Mouse (Mus musculus): Measurements from ENCODE around the gene Xrcc6. TPM values are rescaled to one million over a fixed set of nuclear protein-coding genes. Genes with fewer than 3 reads are reported as not detected.
A peak's percentile ranks its signal among the peaks of the same experiment; 100 is the strongest.
"Not testable (repeated sequence)": the region's sequence is repeated elsewhere in the genome, so short reads cannot be mapped to it uniquely, and the experiment has no call there.

The Xrcc6 gene
- total RNA-seq, 2 experiments from 2014 or later = 20.4 to 27.0 TPM

DNA sequence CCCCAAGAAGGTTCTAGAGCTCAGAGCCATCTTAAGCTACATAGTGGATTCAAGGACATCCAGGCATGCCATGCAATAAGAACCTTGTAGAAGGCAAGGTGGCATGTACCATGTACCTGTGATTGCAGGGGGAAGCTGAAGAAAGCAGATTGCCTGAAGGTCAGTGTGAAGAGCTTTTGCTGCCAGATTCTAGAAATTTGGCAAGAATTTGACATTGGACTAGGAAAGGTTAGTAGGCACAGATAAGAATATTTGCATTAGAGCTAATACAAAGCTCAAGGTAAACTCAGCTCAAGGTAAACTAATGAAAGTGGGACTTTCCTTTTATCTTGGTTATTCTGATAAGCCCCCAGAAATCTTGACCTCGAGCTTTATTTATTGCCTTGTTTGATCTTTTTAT lies 23.4 kb upstream of the Xrcc6 start:
- intact Hi-C loops (cut with DNase I) = no loop called here
- DNase-seq = no peak

DNA sequence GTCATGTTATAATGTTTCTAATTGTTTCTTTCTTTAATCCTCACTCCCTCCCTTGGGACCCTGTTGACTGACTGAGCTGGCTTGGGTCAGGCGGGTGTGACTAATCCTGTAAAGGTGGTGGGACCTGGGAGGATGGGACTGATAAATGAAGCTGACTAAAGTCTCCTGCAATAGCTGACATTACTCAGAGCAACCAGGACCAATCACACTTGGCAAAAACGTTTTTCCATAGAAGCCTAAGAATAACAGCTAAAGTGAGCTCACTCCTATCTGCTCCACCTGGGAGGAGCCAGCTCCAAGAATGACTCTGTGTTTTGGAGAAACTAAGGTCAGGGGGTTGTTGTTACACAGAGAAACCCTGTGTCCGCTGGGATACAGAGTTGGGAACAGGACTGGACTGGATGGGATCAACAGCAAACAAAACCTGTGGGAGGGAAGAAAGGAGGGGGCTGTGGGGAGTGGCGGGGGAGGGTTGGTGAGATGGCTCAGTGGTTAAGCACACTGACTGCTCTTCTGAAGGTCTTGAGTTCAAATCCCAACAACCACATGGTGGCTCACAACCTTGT lies 22.6 kb upstream of the Xrcc6 start:
- intact Hi-C loops (cut with DNase I) = no loop called here
- DNase-seq = no peak

DNA sequence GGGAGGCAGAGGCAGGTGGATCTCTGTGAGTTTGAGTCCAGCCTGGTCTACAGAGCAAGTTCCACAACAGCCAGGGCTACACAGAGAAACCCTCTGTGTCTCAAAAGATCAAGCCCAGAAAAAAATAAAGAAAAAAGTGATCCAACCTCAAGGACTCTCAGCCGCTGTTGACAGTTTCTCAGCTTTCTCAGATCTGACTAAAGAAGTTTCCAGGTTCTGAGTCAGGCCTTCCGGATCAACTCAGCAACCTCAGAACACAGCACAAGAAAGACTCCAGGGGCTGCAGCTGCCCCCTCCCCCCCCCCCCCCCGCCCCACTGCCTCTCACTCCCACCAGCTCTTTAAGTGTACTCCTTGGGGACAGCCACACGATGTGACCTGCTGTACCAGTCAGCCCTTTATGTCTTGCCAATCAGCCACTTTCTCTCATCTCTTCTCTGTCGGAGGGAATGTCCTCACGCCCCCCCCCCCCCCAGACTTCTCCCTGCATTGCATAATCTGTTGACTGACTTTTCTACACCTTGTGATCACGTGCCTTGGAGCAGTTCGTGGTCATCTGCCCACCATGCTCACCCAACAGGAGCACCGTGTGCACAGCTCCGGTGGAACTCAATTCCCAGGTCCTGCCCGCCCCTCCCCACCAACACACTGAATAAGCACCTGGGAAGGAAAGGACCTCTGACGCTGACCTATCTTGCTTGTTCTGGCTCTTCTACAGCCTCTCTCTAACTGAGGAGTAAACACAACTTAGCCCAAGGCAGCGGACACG lies 21.4 kb upstream of the Xrcc6 start:
- DNase-seq = no peak
- intact Hi-C loops (cut with DNase I) = no loop called here

DNA sequence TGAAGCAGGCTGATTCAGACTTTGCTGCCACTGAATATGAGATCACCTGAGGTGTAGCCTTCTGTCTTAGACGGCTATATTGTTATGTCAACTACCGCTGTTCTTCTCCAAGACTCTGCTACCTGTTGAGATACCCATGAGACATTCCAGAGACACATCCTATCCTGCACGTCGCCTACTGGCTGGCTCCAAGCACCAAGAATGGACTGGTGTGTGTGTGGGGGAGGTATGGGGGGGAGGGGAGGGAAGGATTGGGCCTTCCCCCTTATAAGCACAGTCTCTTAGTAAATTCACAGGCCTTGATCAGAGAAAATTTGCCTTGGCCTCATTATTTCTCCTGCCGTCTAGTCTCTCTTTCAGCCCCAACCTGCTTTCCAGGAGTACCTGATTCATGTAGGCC lies 19.8 kb upstream of the Xrcc6 start:
- no peak for DNase-seq
- intact Hi-C loops (cut with DNase I) = no loop called here

DNA sequence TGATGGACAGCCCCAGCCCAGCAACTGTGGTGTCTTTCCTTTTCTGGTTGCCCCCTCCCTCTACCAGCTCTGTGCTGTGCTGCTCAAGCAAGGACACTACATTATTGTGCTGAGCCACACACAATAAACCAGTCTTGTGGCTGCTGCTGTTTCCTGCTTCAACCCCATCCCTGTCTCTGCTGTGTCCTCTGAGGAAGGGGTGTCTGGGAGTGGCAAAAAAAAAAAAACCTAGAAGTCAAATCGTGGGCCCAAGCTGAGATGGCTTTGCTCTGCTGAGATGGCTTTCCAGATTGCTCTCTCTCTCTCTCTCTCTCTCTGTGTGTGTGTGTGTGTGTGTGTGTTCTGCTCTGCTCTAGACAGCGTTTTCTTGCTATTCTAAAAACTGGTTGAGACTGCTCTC lies 19.2 kb upstream of the Xrcc6 start:
- intact Hi-C loops (cut with DNase I) = no loop called here

DNA sequence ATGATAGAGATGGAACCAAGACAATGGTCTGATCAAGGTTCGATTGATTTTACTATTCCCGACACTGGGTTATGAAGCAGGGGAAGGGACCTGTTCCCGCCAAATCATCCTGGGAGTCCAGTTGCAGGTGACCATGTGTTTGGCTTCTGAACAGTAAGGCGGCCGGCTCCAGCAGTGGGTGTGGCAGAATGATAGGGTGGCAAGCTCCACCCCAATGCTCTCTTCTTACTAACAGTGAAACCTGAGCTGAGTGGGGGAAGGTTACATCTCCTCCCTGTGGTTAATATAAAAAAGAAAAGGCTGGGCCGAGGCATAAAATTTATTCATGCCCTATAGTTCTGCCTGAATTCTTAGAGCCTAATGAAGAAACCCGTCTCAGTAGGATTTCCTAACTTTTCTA lies 18.5 kb upstream of the Xrcc6 start:
- intact Hi-C loops (cut with DNase I) = no loop called here
- DNase-seq = no peak

More for the DNA sequence above, 19.2 kb upstream of the Xrcc6 start:
- no peak for DNase-seq

DNA sequence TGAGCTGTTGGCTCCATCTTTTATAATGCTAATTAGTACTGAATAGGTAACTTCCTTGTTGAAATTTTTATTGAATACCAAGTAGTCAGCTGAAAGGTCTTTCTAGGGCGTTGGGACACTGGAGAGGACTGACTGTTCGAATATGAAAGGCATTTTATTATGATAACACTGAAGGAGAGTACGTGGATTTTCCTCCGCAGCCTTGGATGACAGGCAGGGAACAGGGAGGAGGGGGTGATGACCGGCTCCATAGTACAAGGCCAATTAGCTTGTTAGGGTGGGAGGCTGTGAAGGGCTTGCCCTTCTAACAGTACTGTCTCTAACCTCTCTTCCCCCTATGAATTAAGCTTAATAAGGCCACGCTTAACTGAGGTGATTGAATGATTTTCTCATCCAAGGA lies 18.0 kb upstream of the Xrcc6 start:
- intact Hi-C loops (cut with DNase I); DNase-seq: not testable (repeated sequence)

DNA sequence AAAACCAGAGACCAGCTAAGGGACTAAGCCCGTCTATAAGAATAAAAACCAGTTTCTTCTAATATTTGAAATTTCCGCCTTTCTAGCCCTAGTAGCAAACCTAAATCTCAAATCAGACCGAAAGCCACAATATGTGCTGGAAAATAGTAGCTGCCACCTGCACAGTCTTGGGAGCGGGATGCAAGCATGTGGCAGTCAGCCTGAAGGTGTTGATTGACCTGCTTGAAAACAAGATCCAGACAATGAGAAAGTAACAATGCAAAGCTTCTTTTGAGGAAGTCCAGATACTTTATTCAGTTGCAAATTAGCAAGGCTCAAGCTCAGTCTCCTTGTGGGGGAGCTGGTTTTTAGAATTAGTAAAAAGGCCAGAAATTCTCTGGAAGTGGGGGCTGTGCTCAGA lies 17.1 kb upstream of the Xrcc6 start:
- intact Hi-C loops (cut with DNase I) = not testable (repeated sequence)

DNA sequence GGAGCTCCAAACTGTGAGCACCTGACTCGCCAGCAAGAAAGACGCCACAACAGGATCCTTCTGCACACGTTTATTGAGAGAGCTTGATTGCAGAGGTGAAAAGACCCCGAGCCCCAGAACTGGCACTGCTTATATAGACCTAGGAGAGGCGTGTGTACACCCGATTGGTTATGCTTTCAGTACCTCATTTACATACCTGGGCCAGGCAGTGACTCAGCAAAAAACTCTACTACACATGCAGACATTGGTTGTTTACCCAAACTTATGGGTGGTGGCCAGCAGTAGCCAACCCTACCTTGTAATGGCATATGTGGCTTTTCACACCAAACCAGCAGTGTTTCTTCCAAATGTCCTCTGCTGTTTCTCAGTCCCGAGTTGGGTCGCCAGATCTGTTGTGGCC lies 12.5 kb upstream of the Xrcc6 start:
- intact Hi-C loops (cut with DNase I); DNase-seq: not testable (repeated sequence)

More for the DNA sequence above, 17.1 kb upstream of the Xrcc6 start:
- DNase-seq = not testable (repeated sequence)

DNA sequence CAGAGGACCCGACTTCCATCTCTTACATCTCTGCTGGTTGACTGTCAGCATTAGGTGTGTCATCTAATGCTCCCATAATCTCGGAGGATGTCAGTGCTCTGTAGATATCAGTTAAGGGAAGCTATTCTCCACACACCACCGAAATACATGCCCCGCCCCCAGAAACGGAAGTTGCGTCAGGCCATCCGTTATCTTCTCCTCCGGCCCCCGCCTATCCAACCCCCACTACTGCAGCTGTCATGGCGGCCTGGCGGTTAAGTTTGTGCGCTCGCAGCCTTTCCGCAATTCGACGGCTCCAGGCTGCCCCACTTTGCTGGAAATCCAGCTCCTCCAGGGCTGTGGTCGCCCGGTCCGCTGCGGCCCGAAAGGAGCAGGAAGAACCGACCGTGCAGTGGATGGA lies 7.3 kb upstream of the Xrcc6 start, which contains the start of gene 1700029P11Rik:
Gene 1700029P11Rik, plus strand, starts transcription at position 220 of the 400 bp plus-strand sequence.
- intact Hi-C loops (cut with DNase I) = no loop called here
- DNase-seq = no peak

DNA sequence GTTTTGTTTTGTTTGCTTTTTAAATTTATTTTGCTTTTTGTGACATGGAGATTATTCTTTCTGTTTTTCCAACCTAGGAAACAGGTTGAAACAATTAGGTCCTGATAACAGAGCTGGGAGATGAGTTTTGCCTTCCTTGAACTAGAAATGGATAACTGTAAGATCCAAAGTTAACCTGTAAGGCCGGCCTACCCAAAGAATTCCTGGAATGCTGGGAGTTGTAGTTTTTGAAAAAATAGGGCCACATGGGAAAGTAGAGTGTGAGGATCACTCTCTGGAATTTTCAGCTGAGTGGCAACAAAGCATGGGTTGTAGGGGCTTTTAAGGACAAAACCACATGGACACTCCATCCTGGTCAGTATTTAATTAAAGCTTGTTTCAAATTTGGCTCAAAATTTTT lies 5.5 kb upstream of the Xrcc6 start:
- DNase-seq = no peak
- intact Hi-C loops (cut with DNase I) = no loop called here

DNA sequence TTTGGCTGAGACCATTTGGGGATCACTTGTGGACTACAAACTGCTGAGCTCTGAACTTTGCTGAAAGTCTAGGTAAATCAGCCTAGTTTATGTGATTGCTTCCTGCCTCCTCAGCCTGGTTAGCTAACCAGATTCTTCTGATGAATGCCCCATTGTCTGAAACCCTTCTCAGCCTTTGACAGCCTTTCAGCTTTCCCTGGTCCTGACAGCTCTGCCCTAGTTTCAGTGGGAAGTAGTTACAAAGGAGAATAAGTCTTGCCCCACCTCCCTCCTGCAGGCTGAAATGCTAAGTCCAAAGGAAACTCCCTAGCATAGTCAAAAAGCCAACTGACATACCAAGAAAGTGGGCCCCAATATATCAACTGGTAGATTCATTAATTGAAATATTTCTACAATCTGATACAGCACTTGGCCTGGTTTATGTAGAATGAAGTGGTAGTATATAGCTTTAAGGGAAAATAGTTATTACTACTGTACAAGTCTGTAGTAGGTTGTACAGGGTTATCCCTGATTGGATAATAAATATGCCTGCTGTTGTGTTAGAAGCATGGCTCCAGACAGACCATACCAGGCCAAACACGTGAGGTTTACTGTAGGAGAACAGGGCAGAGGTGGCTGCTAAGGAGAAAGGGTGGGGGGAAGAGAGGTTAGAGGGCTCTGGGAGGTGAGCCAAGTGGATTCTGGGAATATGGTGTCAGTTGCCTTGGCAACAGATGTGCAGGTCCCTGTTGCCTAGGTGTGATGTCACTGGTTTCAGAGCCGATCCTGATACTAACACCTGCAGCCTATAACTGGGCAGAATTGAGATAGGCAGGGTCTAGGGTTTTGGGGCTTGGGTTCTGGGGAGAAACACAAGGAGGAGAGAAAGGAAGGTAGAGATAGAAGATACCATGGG lies 2.1 kb upstream of the Xrcc6 start:
- DNase-seq = no peak
- intact Hi-C loops (cut with DNase I) = no loop called here

DNA sequence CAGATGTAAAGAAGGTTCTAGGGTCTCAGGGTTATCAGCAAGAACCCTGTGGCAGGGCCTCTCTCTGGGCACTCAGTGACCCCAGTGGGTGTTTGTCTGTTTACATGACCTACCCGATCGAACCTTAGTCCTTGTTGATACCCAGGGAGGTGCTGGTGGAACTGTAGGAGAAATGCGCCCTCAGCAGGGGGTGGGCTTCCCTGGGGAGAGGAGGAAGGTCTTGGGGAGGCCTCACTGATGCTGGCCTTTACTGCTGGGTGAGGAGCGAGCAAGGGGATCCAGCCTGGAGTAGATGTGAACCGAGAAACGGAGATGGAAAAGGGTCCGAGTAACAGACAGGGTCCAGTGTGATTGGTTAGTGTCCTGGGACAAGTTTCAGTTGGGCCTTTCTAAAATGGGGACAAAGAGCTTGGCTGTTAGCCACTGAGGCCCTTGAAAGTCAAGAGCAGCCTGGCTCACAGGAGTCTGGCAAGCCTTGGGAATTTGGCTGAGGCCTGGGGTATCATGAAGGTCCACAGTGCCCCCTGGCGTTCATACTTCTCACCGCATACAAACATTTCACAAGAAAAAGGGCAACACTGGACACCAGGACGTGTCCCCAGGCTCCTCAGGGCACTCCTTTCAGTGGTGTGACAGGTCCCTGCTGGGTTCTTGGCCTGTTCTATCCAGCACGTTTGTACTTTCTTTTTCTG lies 1.9 kb downstream of the Xrcc6 start:
- DNase-seq = peak; percentile 86 to 93
- intact Hi-C loops (cut with DNase I) = loop anchor here (1.0 to 10.0 kb wide), 3 partner anchors 29 to 165 kb away; partner anchors contain the start of gene Pmm1

DNA sequence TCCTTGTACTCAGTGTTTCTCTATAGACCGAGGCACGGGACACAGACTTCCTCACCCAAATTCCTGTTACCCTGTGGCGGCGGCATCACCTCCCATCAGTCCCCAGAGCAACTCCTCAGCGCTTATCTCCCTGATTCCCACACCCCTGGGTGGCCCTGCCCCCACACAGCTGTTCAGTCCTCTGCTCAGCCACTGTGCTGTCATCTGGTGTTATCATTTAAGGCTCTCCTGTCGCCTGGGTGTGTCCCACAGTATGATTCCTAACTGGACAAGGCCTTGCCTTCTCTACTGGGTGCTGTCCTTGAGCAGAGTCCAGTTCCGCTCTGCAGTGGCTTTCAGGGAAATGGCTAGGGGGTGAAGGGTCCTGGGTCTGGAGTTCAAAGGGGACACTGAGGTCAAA lies 2.9 kb downstream of the Xrcc6 start:
- intact Hi-C loops (cut with DNase I) = loop anchor here (10.0 kb wide), 2 partner anchors 46 to 166 kb away; no protein-coding TSS in a partner anchor
- peak; percentile 6 to 17 for DNase-seq

DNA sequence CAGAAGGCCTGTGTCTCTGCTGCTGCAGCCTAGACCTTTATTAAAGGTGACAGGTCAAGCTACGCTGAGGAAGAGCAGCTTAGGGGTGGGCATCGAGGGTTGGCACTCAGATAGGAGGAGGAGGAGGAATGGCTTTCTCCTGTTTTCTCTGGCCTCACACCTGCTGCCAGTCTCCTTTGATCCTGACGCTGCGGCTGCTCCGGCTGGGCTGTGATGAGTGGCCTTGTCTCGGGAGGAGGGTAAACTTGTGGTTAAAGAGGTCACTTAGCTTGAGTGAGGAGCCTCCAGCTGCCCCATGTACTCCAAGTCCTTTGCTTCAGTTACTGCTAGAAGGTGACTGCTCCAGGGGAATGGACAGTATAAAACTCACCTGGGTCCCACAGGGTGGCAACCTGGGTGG lies 6.4 kb downstream of the Xrcc6 start:
- intact Hi-C loops (cut with DNase I) = loop anchor here (10.0 kb wide), 2 partner anchors 49 to 169 kb away; no protein-coding TSS in a partner anchor
- no peak for DNase-seq

DNA sequence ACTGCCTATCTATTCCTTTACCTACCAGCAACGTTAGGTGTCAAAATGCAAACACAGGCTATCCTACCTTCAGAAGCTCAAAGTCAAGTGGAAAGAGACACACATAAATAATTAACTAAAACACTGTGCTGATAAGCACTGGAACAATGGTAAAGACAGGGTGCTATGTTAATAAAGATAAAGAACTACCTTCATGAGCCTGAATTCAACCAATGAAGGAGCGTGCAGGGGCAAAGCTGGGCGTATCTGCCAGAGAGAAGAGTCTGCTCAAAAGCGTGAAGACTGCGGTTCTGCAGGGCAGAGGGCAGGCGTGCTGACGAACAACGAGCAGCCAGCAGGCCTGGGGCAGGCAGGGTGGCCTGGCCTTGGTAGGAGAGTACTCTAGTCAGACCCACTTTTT lies 16.6 kb downstream of the Xrcc6 start:
- intact Hi-C loops (cut with DNase I) = no loop called here
- DNase-seq = no peak

DNA sequence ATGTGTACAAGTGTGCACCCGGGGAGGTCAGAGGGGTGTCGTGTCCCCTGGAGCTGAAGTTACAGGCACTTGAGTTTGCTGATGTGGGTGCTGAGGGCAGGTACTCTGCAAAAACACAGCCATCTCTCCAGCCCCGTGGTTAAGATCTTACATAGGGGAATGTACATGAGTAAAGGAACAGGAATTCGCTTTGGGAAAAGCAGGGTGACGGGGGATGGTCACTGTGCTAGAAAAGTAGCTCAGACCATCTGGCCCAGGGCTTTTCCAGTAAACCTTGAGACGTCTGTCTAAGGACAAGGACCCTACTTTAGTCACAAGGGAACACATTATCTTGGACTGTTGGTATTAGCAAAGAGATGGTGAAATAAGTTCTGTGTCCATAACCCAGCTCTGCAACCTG lies 24.3 kb downstream of the Xrcc6 start:
- intact Hi-C loops (cut with DNase I) = no loop called here
- no peak for DNase-seq

DNA sequence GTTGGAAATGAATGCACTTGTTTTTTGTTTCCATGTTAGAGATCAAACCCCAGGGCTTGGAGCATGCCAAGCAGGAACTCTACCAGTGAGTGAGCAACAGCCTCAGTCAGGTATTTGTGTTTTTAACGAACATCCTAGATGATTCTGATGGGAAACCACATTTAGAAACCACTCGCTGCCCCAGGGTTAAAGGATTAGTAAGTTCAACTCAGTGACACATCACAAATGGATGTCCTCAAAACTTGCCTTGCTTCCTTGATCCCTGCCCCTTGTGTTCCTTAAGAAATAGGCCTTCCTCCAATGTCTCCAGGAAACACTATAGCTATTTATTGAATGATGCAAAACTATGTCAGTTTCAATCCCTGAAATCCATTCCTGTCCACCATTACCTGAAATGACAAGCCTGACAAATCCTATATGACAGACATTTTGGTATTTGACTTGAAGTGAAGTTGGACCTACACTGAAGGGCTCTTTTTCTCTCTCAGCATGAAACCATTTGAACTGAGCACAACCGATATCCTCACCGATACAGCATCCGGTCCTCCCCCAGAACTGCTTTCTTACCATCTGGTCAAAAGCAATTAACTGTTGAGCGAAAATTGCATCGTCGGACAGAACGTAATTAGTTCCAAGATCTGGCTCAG lies 27.2 kb downstream of the Xrcc6 start:
- intact Hi-C loops (cut with DNase I) = no loop called here
- no peak for DNase-seq

DNA sequence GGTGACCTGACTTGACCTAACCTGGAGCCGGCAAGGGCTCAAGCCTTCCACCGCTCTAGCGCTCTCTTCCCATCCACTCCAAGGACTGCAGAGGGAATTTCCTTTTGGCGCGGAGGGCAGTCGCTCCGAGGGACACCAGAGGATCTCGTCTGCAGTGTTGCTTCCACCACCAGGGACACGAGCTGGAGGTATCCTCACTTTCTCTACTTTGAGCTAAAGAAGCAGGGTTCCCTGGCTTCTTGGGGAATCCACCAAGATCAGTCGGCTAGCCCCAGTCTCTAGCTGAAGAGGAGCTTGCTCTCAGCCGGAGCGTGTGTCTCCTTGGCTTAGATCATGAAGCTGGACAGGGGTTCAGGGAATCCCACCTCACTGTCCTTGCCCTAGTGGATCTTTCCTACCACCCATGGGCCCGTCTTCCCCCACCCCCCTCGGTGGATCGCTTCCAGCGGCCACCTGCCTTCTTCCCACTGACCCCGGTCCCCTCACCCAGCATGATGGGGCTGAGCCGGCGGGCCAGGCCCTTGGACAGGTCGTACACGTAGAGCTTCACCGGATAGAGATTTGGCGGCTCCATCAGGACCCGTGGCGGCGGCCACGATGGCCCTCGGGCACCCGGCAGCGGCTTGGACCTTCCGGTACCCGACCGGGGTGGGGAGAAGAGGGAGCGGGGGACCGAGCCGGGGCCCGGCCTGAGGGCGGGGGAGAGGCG lies 27.9 kb downstream of the Xrcc6 start:
- peak; percentile 23 to 33 for DNase-seq
- intact Hi-C loops (cut with DNase I) = no loop called here
